Mouse (Mus musculus): ENCODE measurements around the gene Aebp1.

GRCm38 (mm10) chr11:5848741-5849140 is 13.0 kb upstream of the Aebp1 start:
- no peak for TF ChIP-seq CTCF (IDR thresholded peaks at IDR 0.05; ENCODE audit: low read depth, low read length)
- TF ChIP-seq POLR2AphosphoS5 (IDR thresholded peaks at IDR 0.05; ENCODE audit: insufficient replicate concordance, low read depth, low read length), result no peak

Data from G1E (cell line).